Mouse (Mus musculus) induced T-regulatory cell, adult 2 months (primary cell): Measurements from ENCODE around the gene C2cd4a.
A peak's percentile ranks its signal among the peaks of the same experiment; 100 is the strongest.

Source experiments
- DNase-seq: peaks from one replicate; pipeline ENCODE4 v3.0.0-alpha.2; 2012; ENCODE audit warnings: low read depth

C2cd4a gene

GRCm38 (mm10) chr9:67832046-67832605 is at the start of gene C2cd4a:
C2cd4a (minus strand) TSS chr9:67832330.
- DNase-seq = no peak

- no peak for DNase-seq
Measured at GRCm38 (mm10) chr9:67878197-67878769, 46.2 kb upstream of the C2cd4a start.

- no peak for DNase-seq
Measured at GRCm38 (mm10) chr9:67877081-67877718, 45.1 kb upstream of the C2cd4a start.

GRCm38 (mm10) chr9:67875337-67875736 is 43.2 kb upstream of the C2cd4a start:
- DNase-seq = peak; percentile 51

GRCm38 (mm10) chr9:67874522-67875222 is 42.5 kb upstream of the C2cd4a start:
- DNase-seq = no peak

GRCm38 (mm10) chr9:67869691-67870450 is 37.7 kb upstream of the C2cd4a start:
- no peak for DNase-seq

GRCm38 (mm10) chr9:67867411-67867810 is 35.3 kb upstream of the C2cd4a start:
- DNase-seq = no peak

- DNase-seq = no peak
Measured at GRCm38 (mm10) chr9:67865411-67865810, 33.3 kb upstream of the C2cd4a start.

GRCm38 (mm10) chr9:67864011-67864410 is 31.9 kb upstream of the C2cd4a start:
- DNase-seq = no peak

- DNase-seq = no peak
Measured at GRCm38 (mm10) chr9:67863332-67863731, 31.2 kb upstream of the C2cd4a start.

- DNase-seq = no peak
Measured at GRCm38 (mm10) chr9:67860273-67860672, 28.1 kb upstream of the C2cd4a start.

GRCm38 (mm10) chr9:67851150-67851549 is 19.0 kb upstream of the C2cd4a start:
- peak; percentile 60 for DNase-seq

- no peak for DNase-seq
Measured at GRCm38 (mm10) chr9:67849846-67850245, 17.7 kb upstream of the C2cd4a start.

- DNase-seq = no peak
Measured at GRCm38 (mm10) chr9:67849397-67849796, 17.3 kb upstream of the C2cd4a start.

GRCm38 (mm10) chr9:67847606-67848005 is 15.5 kb upstream of the C2cd4a start:
- no peak for DNase-seq

- DNase-seq = no peak
Measured at GRCm38 (mm10) chr9:67846089-67846488, 14.0 kb upstream of the C2cd4a start.

- DNase-seq = peak; percentile 42
Measured at GRCm38 (mm10) chr9:67845648-67846047, 13.5 kb upstream of the C2cd4a start.

- DNase-seq = no peak
Measured at GRCm38 (mm10) chr9:67845012-67845411, 12.9 kb upstream of the C2cd4a start.

- DNase-seq = no peak
Measured at GRCm38 (mm10) chr9:67842797-67843196, 10.7 kb upstream of the C2cd4a start.

GRCm38 (mm10) chr9:67839981-67840859 is 8.1 kb upstream of the C2cd4a start, which contains the start of gene Vps13c:
Vps13c (plus strand) TSS chr9:67840396.
- peak; percentile 87 for DNase-seq

- no peak for DNase-seq
Measured at GRCm38 (mm10) chr9:67837311-67837710, 5.2 kb upstream of the C2cd4a start.
